Mouse (Mus musculus) forebrain, embryonic 14.5 days (tissue): ENCODE results near the gene Tmem120b. TPM values are rescaled to one million over a fixed set of nuclear protein-coding genes. Genes with fewer than 3 reads are reported as not detected.

ENCODE experiments used
- ATAC-seq: fragments of 200-750 bp; cut with Nextera tagmentation; 2 replicates; pipeline ENCODE4 v1.8.0; 2017; ENCODE audit warnings: mild to moderate bottlenecking, moderate library complexity
- DNase-seq: peaks from one replicate; pipeline ENCODE4 v3.0.0-alpha.2; 2015; ENCODE audit warnings: low spot score
- H3K27ac ChIP-seq: fragments of 300-500 bp; sonication (generic); 2 replicates; pipeline ENCODE4 v1.5.1; 2014; ENCODE audit warnings: low read depth, mild to moderate bottlenecking, control low read depth, low read length, moderate library complexity
- H3K27me3 ChIP-seq: fragments of 300-500 bp; sonication (generic); replicated peaks from 2 replicates; pipeline ENCODE4 v1.6.1; 2014; ENCODE audit warnings: low read length, control low read depth, mixed read lengths; ENCODE audit not compliant: control insufficient read depth, insufficient read depth
- H3K36me3 ChIP-seq: fragments of 300-500 bp; sonication (generic); 2 replicates; pipeline ENCODE4 v1.6.1; 2014; ENCODE audit warnings: low read length, control low read depth; ENCODE audit not compliant: control insufficient read depth, insufficient read depth
- H3K4me1 ChIP-seq: fragments of 300-500 bp; sonication (generic); 2 replicates; pipeline ENCODE4 v1.6.1; 2014; ENCODE audit warnings: antibody characterized with exemption, low read length, control low read depth; ENCODE audit not compliant: control insufficient read depth, insufficient read depth
- H3K4me2 ChIP-seq: fragments of 300-500 bp; sonication (generic); 2 replicates; pipeline ENCODE4 v1.6.1; 2014; ENCODE audit warnings: mild to moderate bottlenecking, control low read depth, low read length
- H3K4me3 ChIP-seq: fragments of 300-500 bp; sonication (generic); 2 replicates; pipeline ENCODE4 v1.5.1; 2014; ENCODE audit warnings: low read depth, low read length, control low read depth
- H3K9ac ChIP-seq: fragments of 300-500 bp; sonication (generic); 2 replicates; pipeline ENCODE4 v1.6.1; 2014; ENCODE audit warnings: mild to moderate bottlenecking, low read length, control low read depth, moderate library complexity
- H3K9me3 ChIP-seq: fragments of 300-500 bp; sonication (generic); replicated peaks from 2 replicates; pipeline ENCODE4 v1.6.1; 2016; ENCODE audit warnings: low read length, control low read depth, mixed read lengths; ENCODE audit not compliant: control insufficient read depth
- WGBS: fragments of 180-500 bp; shearing (Covaris S2); extraction: QIAGEN DNeasy Blood & Tissue Kit; methylation state at CpG from one replicate; pipeline ENCODE4 v1.1.7; 2014; 5-methylcytosine and 5-hydroxymethylcytosine counted together
- polyA plus RNA-seq: library from polyadenylated mRNA; unstranded; fragments of >200 nt; fragmentation: Nextera tagmentation; extraction: Ambion mirVana; gene quantifications from 2 replicates; pipeline ENCODE4 v1.2.1, GENCODE M21; 2014

The Tmem120b gene
- polyA plus RNA-seq, 1 experiment from 2014 or later, result 8.1 TPM

DNA sequence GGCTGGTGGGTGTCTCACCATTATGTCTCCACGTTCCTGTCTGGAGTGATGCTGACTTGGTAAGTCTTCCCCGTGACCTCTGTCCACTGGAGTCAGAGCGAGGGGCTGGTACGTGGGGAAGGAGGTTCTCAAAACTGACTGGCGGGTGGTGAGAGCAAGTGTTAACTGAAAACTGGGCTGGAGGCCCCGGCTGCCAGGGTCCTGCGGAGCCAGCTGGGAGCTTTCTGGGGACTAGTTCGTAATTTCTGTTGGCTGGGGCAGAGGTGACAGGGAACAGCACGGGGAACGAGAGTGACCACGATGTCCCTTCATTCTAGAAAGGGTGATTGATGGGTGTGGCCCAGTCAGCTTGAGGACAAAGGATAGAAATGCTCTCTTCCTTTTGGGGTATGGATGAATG lies 45.9 kb downstream of the Tmem120b start:
- Histone ChIP-seq H3K4me2 (no peak overlapping the region), H3K36me3 (no peaks in the 10 kb centered on the region), H3K27ac (no peak overlapping the region), H3K9me3 (no peaks in the 10 kb centered on the region), H3K27me3 (no peaks in the 10 kb centered on the region), H3K4me3 (no peak overlapping the region), H3K9ac (no peak overlapping the region), H3K4me1 (peaks cover 13% of the 10 kb centered on the region)
- WGBS, result 74% methylated on average over 11 of the region's 11 CpGs
- ATAC-seq (no peak), DNase-seq (no peak)

DNA sequence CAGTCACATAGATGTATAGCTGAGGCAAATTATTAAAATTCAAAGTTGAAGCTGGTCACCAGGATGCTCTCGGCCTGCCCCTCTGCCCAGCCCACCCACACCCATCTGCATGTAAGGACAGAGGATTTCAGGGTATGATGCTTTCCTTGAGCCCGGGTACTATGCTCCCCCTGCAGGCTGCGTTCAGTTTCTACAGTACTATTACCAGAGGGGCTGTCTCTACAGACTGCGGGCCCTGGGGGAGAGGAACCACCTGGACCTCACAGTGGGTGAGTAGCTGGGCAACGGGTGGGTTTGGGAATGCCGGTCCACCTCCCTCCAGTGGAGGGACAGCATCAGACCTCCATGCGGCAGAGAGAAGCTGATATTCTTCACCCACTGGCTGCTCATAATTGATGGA lies 46.7 kb downstream of the Tmem120b start:
- Histone ChIP-seq H3K4me2 (no peak overlapping the region), H3K4me1 (peaks cover 6% of the 10 kb centered on the region), H3K27ac (no peak overlapping the region), H3K36me3 (no peaks in the 10 kb centered on the region), H3K9ac (no peak overlapping the region), H3K4me3 (no peak overlapping the region), H3K9me3 (no peaks in the 10 kb centered on the region), H3K27me3 (no peaks in the 10 kb centered on the region)
- DNase-seq (peak; percentile 46), ATAC-seq (no peak)
- 45% methylated on average over 7 of the region's 7 CpGs for WGBS

GRCm38 (mm10) chr5:123116080-123116479 lies 47.9 kb downstream of the Tmem120b start:
- no peaks in the 10 kb centered on the region for H3K9me3 ChIP-seq
- no peaks in the 10 kb centered on the region for H3K36me3 ChIP-seq
- no peak overlapping the region for H3K9ac ChIP-seq
- DNase-seq, result no peak
- no peak overlapping the region for H3K27ac ChIP-seq
- no peaks in the 10 kb centered on the region for H3K27me3 ChIP-seq
- no peak overlapping the region for H3K4me3 ChIP-seq
- no peak for ATAC-seq
- no peak overlapping the region for H3K4me2 ChIP-seq
- no peaks in the 10 kb centered on the region for H3K4me1 ChIP-seq
- WGBS, result 78% methylated on average over 8 of the region's 8 CpGs

GRCm38 (mm10) chr5:123117257-123117656 lies 49.0 kb downstream of the Tmem120b start:
- Histone ChIP-seq H3K9me3 (no peaks in the 10 kb centered on the region), H3K4me3 (no peak overlapping the region), H3K4me2 (no peak overlapping the region), H3K27me3 (no peaks in the 10 kb centered on the region), H3K27ac (no peak overlapping the region), H3K4me1 (no peaks in the 10 kb centered on the region), H3K9ac (no peak overlapping the region), H3K36me3 (no peaks in the 10 kb centered on the region)
- DNase-seq (peak; percentile 75), ATAC-seq (peak; percentile 61; the same call in 1 of the 2 replicates)
- WGBS, result 14% methylated on average over 10 of the region's 10 CpGs

GRCm38 (mm10) chr5:123117773-123118172 lies 49.6 kb downstream of the Tmem120b start:
- Histone ChIP-seq H3K27me3 (no peaks in the 10 kb centered on the region), H3K4me2 (no peak overlapping the region), H3K4me3 (no peak overlapping the region), H3K4me1 (no peaks in the 10 kb centered on the region), H3K36me3 (no peaks in the 10 kb centered on the region), H3K9ac (no peak overlapping the region), H3K27ac (no peak overlapping the region), H3K9me3 (no peaks in the 10 kb centered on the region)
- DNase-seq, result no peak
- ATAC-seq, result no peak
- 86% methylated on average over 8 of the region's 8 CpGs for WGBS

DNA sequence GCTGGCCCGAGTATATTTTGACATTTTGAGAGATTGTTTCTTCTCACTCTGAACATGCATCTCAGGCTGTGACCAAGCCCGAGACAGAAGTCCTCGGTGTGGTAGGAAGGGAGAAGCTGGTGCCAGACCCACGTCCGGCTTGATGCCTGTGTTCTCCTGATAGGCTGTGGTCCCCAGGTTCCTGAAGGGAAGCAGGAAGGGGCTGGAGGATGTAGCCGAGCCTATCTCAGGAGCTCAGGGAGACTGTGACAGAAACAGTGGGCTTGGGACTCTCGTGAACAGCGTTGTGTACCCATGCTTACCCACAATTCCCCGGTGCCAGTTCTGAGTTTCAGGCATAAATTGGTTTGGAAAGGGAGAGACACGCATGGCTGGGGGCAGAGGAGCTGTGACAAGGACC lies 50.6 kb downstream of the Tmem120b start:
- WGBS, result 85% methylated on average over 10 of the region's 10 CpGs
- H3K4me3 ChIP-seq, result no peak overlapping the region
- no peaks in the 10 kb centered on the region for H3K27me3 ChIP-seq
- no peaks in the 10 kb centered on the region for H3K9me3 ChIP-seq
- H3K9ac ChIP-seq, result no peak overlapping the region
- H3K4me2 ChIP-seq, result no peak overlapping the region
- no peak for ATAC-seq
- DNase-seq, result no peak
- H3K36me3 ChIP-seq, result no peaks in the 10 kb centered on the region
- H3K4me1 ChIP-seq, result no peaks in the 10 kb centered on the region
- H3K27ac ChIP-seq, result no peak overlapping the region

DNA sequence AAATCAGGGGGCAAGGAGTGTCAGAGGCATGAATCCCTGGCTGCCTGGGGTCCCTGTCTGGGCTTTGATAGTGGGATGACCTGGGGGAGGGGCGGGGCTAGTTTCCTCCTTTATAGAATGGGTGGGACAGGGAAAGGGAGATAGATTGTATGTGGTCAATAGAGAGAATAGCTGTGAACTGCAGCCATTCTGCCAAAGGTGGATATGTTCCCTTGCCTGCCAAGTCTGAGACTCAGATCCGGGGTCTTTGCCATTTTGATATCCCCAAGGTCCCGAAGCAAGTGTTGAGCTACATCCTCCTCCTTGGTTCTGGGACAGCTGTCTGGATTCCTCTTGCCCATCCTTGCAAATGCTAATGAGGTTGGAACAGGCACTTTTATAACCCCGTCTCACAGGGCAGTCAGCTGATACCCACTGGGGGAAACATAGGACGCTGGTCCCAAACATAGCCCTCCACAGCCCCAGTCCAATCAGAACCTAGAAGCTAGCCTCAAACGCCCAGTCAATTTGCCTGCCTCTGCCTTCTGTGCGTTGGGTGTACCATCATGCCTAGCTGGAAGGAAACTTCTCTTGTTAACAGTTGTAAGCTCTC lies 52.5 kb downstream of the Tmem120b start:
- Histone ChIP-seq H3K4me2 (no peak overlapping the region), H3K27me3 (no peaks in the 10 kb centered on the region), H3K27ac (no peak overlapping the region), H3K9ac (no peak overlapping the region), H3K4me3 (no peak overlapping the region), H3K9me3 (no peaks in the 10 kb centered on the region), H3K4me1 (no peaks in the 10 kb centered on the region), H3K36me3 (0 out of 2 replicates have a peak, but pooled peaks cover 8% of the 10 kb centered on the region)
- DNase-seq, result no peak
- no peak for ATAC-seq
- 59% methylated on average over 7 of the region's 7 CpGs for WGBS

GRCm38 (mm10) chr5:123122181-123122580 lies 54.0 kb downstream of the Tmem120b start:
- Histone ChIP-seq H3K4me1 (no peaks in the 10 kb centered on the region), H3K9me3 (no peaks in the 10 kb centered on the region), H3K4me3 (no peak overlapping the region), H3K4me2 (no peak overlapping the region), H3K36me3 (0 out of 2 replicates have a peak, but pooled peaks cover 22% of the 10 kb centered on the region), H3K27ac (no peak overlapping the region), H3K27me3 (no peaks in the 10 kb centered on the region), H3K9ac (no peak overlapping the region)
- 95% methylated on average over 4 of the region's 4 CpGs for WGBS
- ATAC-seq, result no peak
- DNase-seq, result no peak

DNA sequence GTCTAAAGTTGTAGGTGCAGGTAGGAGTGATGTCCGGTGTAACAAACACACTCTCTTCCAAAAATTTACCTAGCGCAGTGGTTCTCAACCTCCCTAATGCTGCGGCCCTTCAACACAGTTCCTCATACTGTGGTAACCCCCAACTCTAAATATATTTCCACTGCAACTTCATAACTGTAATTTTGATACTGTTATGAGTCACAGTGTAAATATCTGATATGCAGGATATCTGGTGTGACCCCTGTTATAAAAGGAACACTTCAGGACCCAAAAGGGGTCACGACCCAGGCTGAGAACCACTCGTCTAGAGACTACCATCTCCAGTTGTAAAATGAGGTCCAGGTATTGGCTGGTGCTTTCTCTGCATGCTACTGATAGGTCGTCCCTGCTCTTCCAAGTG lies 56.9 kb downstream of the Tmem120b start:
- Histone ChIP-seq H3K9me3 (no peaks in the 10 kb centered on the region), H3K4me1 (no peaks in the 10 kb centered on the region), H3K36me3 (peaks cover 41% of the 10 kb centered on the region), H3K4me2 (no peak overlapping the region), H3K4me3 (no peak overlapping the region), H3K9ac (no peak overlapping the region), H3K27ac (no peak overlapping the region), H3K27me3 (no peaks in the 10 kb centered on the region)
- DNase-seq (no peak), ATAC-seq (no peak)
- WGBS, result 89% methylated on average over 6 of the region's 6 CpGs
